Comparison of ENCODE assay signal across 8 mouse cellular contexts in genomic region chr9:103940506-103940905, GRCm38 (mm10).
"Had no signal": no experiment of that assay in that cellular context is flagged by ENCODE, and none has a peak within 500 bp of the region (broad histone marks: within the 10 kb centered on the region; RNA-seq: fewer than 3 reads in every experiment).

No protein-coding gene starts in this region.

- DNase-seq: liver, postnatal 0 days; lung, adult 2 months; lung, postnatal 14 days; lung, postnatal 36 days; right cerebral cortex, postnatal 14 days; thymus, adult 2 months; thymus, postnatal 25 days; thymus, postnatal 4 days had no signal
